Mouse (Mus musculus): ENCODE results near the gene Pxt1.

Gene Pxt1

DNA sequence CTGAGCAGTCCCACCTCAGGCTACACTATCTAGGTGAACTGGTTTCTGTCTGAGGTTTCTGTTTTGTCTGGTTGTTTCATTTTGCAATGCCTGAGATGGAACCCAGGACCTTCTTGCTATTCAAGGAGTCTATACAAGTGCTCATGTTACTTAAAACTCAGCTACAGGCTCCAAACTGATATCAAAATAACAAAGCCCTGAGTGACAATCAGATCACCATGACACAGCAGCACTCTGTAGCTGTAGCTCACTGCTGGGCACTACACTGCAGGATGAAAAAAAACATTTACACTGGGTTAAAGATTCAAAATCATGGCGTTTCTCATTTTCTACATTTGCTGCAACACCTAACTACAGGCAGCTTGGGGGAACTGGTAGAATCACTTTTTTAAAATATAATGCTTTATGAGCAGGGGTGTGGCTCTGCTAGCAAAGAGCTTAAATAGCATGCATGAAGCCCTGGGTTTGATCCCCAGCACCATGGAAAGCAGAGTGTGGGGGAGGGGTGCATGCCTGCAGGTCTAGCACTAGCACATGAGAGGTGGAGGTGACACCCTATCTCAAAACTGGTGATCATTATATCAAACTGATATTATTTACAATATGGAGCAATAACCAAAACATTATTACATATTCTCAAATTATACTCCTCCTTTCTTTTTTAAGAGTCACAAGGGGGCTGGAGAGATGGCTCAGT is 41.2 kb upstream of the Pxt1 start:
- no peak overlapping the region for H3K4me3 ChIP-seq (replicated peaks; ENCODE audit: low read length)
- TF ChIP-seq CTCF (conservative IDR thresholded peaks at IDR 0.05; ENCODE audit: low read length) (no peak), POU5F1 (IDR thresholded peaks at IDR 0.05; ENCODE audit: borderline replicate concordance, low read length) (no peak), NANOG (IDR thresholded peaks at IDR 0.05; ENCODE audit: borderline replicate concordance, low read length) (peak; percentile 39; the same call in 1 of the 2 replicates)
- no peaks in the 10 kb centered on the region for H3K9me3 ChIP-seq (ENCODE audit: low read length)
- peaks cover 91% of the 10 kb centered on the region for H3K36me3 ChIP-seq (ENCODE audit: insufficient read depth, low read length)
- H3K4me1 ChIP-seq (replicated peaks; ENCODE audit: low read depth, low read length): peaks cover 82% of the 10 kb centered on the region
- H3K27me3 ChIP-seq (ENCODE audit: insufficient read depth, low read length): no peaks in the 10 kb centered on the region

DNA sequence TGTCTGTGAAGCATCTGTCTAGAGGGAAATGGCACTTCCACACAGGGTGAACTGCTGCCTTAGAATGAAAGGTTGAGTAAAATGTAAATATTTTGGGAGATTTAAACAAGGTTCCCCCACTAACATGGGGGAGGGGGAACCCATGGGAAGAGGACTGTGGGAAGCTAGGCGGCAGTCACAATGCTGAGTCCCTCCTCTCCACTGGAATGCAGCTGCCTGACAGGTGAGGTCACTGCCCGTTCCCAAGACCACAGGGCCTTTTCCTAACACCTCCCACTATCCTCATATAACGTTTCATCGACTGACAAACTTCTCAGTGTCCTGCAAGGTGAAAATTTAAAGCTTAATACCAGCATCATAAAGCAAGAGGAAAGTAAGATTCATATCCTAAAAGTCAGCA is 39.0 kb upstream of the Pxt1 start:
- Histone ChIP-seq H3K4me3 (replicated peaks; ENCODE audit: low read length) (0 out of 2 replicates have a peak overlapping the region, but pooled peaks have one; percentile 18), H3K36me3 (ENCODE audit: insufficient read depth, low read length) (peaks cover 92% of the 10 kb centered on the region), H3K4me1 (replicated peaks; ENCODE audit: low read depth, low read length) (peaks cover 81% of the 10 kb centered on the region), H3K27me3 (ENCODE audit: insufficient read depth, low read length) (no peaks in the 10 kb centered on the region), H3K9me3 (ENCODE audit: low read length) (no peaks in the 10 kb centered on the region)
- no peak for TF ChIP-seq NANOG (IDR thresholded peaks at IDR 0.05; ENCODE audit: borderline replicate concordance, low read length)
- TF ChIP-seq POU5F1 (IDR thresholded peaks at IDR 0.05; ENCODE audit: borderline replicate concordance, low read length): no peak
- no peak for TF ChIP-seq CTCF (conservative IDR thresholded peaks at IDR 0.05; ENCODE audit: low read length)

DNA sequence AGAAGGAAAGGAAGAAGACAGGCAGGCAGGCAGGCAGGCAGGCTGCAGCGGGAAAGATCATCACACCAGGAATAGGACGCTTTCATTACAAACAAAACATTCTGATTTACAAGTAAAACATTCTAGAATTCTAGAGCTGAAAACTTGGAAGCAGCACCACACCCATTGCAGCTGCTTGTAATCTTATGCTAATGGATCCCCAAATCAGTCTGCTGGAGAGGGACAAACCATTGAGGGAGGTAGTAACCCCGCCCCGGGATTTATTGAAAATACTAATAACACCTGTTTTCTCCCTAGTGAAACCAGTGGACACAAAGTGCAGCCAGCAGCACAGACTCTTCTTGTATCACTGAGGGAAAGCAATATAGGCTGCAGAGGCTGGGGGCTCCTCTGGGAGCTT is 37.4 kb upstream of the Pxt1 start:
- no peaks in the 10 kb centered on the region for H3K9me3 ChIP-seq (ENCODE audit: low read length)
- H3K4me3 ChIP-seq (replicated peaks; ENCODE audit: low read length): peak overlapping the region; percentile 29
- H3K4me1 ChIP-seq (replicated peaks; ENCODE audit: low read depth, low read length): peaks cover 71% of the 10 kb centered on the region
- peaks cover 93% of the 10 kb centered on the region for H3K36me3 ChIP-seq (ENCODE audit: insufficient read depth, low read length)
- H3K27me3 ChIP-seq (ENCODE audit: insufficient read depth, low read length): no peaks in the 10 kb centered on the region
- TF ChIP-seq NANOG (IDR thresholded peaks at IDR 0.05; ENCODE audit: borderline replicate concordance, low read length): no peak
- TF ChIP-seq POU5F1 (IDR thresholded peaks at IDR 0.05; ENCODE audit: borderline replicate concordance, low read length): no peak
- TF ChIP-seq CTCF (conservative IDR thresholded peaks at IDR 0.05; ENCODE audit: low read length): no peak

DNA sequence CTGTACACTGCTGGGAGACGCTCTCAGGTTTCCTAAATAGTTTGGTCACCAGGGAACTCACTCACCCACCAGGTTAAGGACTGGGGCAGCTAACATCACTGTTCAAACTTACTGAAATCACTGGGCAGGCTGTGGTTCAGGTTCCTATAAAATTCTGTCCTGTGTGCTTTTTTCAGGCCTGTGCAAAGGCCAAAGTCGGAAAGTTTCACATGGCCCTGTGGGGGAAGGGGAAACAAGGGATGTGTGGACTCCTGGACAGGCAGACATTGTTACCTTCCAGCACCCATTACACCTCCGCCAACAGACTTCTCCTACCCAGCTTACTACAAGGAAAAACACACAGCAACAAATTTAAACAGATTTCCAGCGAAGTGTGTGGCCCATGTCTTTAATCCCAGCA is 35.5 kb upstream of the Pxt1 start:
- Histone ChIP-seq H3K27me3 (ENCODE audit: insufficient read depth, low read length) (no peaks in the 10 kb centered on the region), H3K36me3 (ENCODE audit: insufficient read depth, low read length) (peaks cover 93% of the 10 kb centered on the region), H3K4me3 (replicated peaks; ENCODE audit: low read length) (no peak overlapping the region), H3K9me3 (ENCODE audit: low read length) (no peaks in the 10 kb centered on the region), H3K4me1 (replicated peaks; ENCODE audit: low read depth, low read length) (peaks cover 73% of the 10 kb centered on the region)
- TF ChIP-seq POU5F1 (IDR thresholded peaks at IDR 0.05; ENCODE audit: borderline replicate concordance, low read length): no peak
- TF ChIP-seq NANOG (IDR thresholded peaks at IDR 0.05; ENCODE audit: borderline replicate concordance, low read length): no peak
- no peak for TF ChIP-seq CTCF (conservative IDR thresholded peaks at IDR 0.05; ENCODE audit: low read length)

DNA sequence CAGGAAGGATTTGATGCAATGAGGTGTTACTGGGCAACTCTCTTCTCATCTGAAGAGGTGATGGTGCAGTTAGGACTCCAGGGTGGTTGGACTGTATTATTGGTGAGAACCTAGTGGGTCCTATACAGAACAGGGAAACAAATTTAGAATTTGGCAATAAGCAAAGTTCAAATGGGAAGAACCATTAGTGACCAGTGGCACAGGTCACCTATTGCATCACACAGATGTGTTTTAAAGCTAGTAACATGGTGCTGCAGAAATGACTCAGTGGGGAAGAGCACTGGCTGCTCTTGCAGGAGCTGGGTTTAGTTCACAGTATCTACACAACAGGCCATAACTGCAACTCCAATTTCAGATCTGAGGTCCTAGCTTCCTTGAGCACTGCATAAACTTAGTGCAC is 26.5 kb upstream of the Pxt1 start:
- no peaks in the 10 kb centered on the region for H3K27me3 ChIP-seq (ENCODE audit: insufficient read depth, low read length)
- no peak for TF ChIP-seq NANOG (IDR thresholded peaks at IDR 0.05; ENCODE audit: borderline replicate concordance, low read length)
- TF ChIP-seq POU5F1 (IDR thresholded peaks at IDR 0.05; ENCODE audit: borderline replicate concordance, low read length): no peak
- no peak for TF ChIP-seq CTCF (conservative IDR thresholded peaks at IDR 0.05; ENCODE audit: low read length)
- no peak overlapping the region for H3K4me3 ChIP-seq (replicated peaks; ENCODE audit: low read length)
- peaks cover 100% of the 10 kb centered on the region for H3K36me3 ChIP-seq (ENCODE audit: insufficient read depth, low read length)
- no peaks in the 10 kb centered on the region for H3K9me3 ChIP-seq (ENCODE audit: low read length)
- peaks cover 80% of the 10 kb centered on the region for H3K4me1 ChIP-seq (replicated peaks; ENCODE audit: low read depth, low read length)

DNA sequence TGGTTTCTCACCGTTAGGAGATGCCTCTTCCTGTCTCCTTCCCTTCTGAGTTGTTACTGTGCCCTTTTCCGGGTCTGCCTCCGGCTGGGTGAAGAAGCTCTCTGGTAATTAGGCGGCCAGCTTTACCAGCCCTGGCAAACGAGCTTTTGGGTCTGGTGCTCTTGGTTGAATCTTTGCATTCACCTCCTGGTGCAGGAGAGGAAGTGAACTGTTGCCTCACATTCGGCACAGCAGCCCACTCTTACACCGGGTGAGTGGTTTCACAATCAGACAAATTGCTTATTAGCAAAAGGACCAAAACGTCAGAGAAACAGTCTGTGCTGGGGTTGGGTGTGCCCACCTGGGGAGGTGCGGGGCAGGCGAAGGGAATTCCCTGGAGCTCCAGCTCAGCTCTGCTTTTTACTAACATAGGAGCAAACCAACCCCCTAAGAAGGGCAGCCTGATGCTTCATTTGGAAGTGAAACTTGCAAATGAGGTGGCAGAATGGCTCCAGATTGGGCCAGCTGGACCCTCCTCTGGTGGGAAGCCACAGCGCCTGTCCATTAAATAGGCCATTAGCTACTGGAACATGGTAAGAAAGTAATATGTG is 23.5 kb upstream of the Pxt1 start:
- peaks cover 100% of the 10 kb centered on the region for H3K36me3 ChIP-seq (ENCODE audit: insufficient read depth, low read length)
- peak overlapping the region; percentile 10; the same call in 1 of the 2 replicates for H3K4me3 ChIP-seq (replicated peaks; ENCODE audit: low read length)
- no peak for TF ChIP-seq POU5F1 (IDR thresholded peaks at IDR 0.05; ENCODE audit: borderline replicate concordance, low read length)
- TF ChIP-seq NANOG (IDR thresholded peaks at IDR 0.05; ENCODE audit: borderline replicate concordance, low read length): no peak
- TF ChIP-seq CTCF (conservative IDR thresholded peaks at IDR 0.05; ENCODE audit: low read length): no peak
- no peaks in the 10 kb centered on the region for H3K27me3 ChIP-seq (ENCODE audit: insufficient read depth, low read length)
- no peaks in the 10 kb centered on the region for H3K9me3 ChIP-seq (ENCODE audit: low read length)
- H3K4me1 ChIP-seq (replicated peaks; ENCODE audit: low read depth, low read length): peaks cover 62% of the 10 kb centered on the region

DNA sequence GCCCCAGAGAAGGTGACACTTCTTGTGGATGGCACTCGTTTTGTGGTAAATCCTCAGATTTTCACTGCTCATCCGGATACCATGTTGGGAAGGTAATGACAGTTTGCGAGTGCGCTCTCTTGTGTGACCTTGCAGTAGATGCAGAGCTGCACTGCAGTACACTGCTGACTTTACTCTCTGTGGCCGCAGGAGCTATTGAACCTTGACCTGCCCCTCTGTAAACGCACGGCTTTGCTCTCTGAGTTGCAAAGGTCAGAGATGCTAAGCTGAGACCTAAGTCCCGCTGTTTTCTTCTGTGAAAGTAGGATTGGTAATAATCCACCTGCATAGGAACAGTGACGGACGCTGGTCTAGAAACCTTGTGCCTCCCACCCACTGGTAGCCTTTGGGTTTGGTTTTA is 18.0 kb upstream of the Pxt1 start:
- no peak for TF ChIP-seq CTCF (conservative IDR thresholded peaks at IDR 0.05; ENCODE audit: low read length)
- TF ChIP-seq POU5F1 (IDR thresholded peaks at IDR 0.05; ENCODE audit: borderline replicate concordance, low read length): no peak
- no peak for TF ChIP-seq NANOG (IDR thresholded peaks at IDR 0.05; ENCODE audit: borderline replicate concordance, low read length)
- H3K4me1 ChIP-seq (replicated peaks; ENCODE audit: low read depth, low read length): peaks cover 66% of the 10 kb centered on the region
- no peaks in the 10 kb centered on the region for H3K27me3 ChIP-seq (ENCODE audit: insufficient read depth, low read length)
- no peak overlapping the region for H3K4me3 ChIP-seq (replicated peaks; ENCODE audit: low read length)
- H3K9me3 ChIP-seq (ENCODE audit: low read length): no peaks in the 10 kb centered on the region
- H3K36me3 ChIP-seq (ENCODE audit: insufficient read depth, low read length): peaks cover 97% of the 10 kb centered on the region

DNA sequence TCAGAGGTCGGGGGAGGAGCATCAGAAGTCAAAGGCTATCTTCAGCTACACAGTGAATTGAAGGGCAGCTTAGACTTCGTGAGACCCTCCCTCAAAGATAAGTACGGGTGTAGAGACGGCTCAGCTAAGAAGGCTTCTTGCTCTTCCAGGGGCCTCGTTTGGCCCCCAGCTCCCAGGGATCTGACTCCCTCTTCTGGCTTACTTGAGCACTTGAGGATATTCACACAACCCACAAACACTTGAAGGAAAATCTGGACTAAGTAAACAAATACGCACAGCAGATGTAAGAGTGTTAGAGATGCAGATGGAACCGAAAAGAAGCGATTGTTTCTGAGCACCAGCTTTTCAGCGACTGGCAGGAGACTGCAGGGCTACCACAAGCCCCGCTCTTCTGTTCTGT is 17.0 kb upstream of the Pxt1 start:
- no peak for TF ChIP-seq CTCF (conservative IDR thresholded peaks at IDR 0.05; ENCODE audit: low read length)
- H3K27me3 ChIP-seq (ENCODE audit: insufficient read depth, low read length): no peaks in the 10 kb centered on the region
- peaks cover 92% of the 10 kb centered on the region for H3K36me3 ChIP-seq (ENCODE audit: insufficient read depth, low read length)
- H3K4me3 ChIP-seq (replicated peaks; ENCODE audit: low read length): no peak overlapping the region
- no peaks in the 10 kb centered on the region for H3K9me3 ChIP-seq (ENCODE audit: low read length)
- H3K4me1 ChIP-seq (replicated peaks; ENCODE audit: low read depth, low read length): peaks cover 65% of the 10 kb centered on the region

Data from E14TG2a.4 (cell line).